Mouse (Mus musculus) midbrain, postnatal 0 days (tissue): ENCODE measurements at regions not wholly inside any gene's neighbourhood (a gene's known extent, or its start where the extent isn't known, plus 50 kb on each side); places are given as distances from the start of the nearest gene placed in this dataset.

Source experiments
- ATAC-seq: fragments of 200-750 bp; cut with Nextera tagmentation; 2 replicates; pipeline ENCODE4 v1.8.0; 2017; ENCODE audit warnings: moderate number of reproducible peaks, mild to moderate bottlenecking, moderate TSS enrichment, moderate library complexity; ENCODE audit not compliant: low FRiP score
- DNase-seq: peaks from one replicate; pipeline ENCODE4 v3.0.0-alpha.2; 2015; ENCODE audit warnings: low spot score
- H3K27ac ChIP-seq: fragments of 300-500 bp; sonication (generic); 2 replicates; pipeline ENCODE4 v1.5.1; 2014; ENCODE audit warnings: low read depth, mild to moderate bottlenecking, low read length, mixed read lengths
- H3K27me3 ChIP-seq: fragments of 300-500 bp; sonication (generic); 2 replicates; pipeline ENCODE4 v1.6.1; 2014; ENCODE audit warnings: low read length, control low read depth, mixed read lengths; ENCODE audit not compliant: insufficient read depth
- H3K36me3 ChIP-seq: fragments of 300-500 bp; sonication (generic); 2 replicates; pipeline ENCODE4 v1.6.1; 2014; ENCODE audit warnings: low read length, control low read depth, mixed read lengths; ENCODE audit not compliant: insufficient read depth
- H3K4me1 ChIP-seq: fragments of 300-500 bp; sonication (generic); 2 replicates; pipeline ENCODE4 v1.6.1; 2014; ENCODE audit warnings: mild to moderate bottlenecking, control low read depth, antibody characterized with exemption, low read length, mixed read lengths; ENCODE audit not compliant: insufficient read depth
- H3K4me2 ChIP-seq: fragments of 300-500 bp; sonication (generic); 2 replicates; pipeline ENCODE4 v1.6.1; 2014; ENCODE audit warnings: low read depth, mild to moderate bottlenecking, low read length, mixed read lengths; ENCODE audit not compliant: poor library complexity, severe bottlenecking
- H3K4me3 ChIP-seq: fragments of 300-500 bp; sonication (generic); 2 replicates; pipeline ENCODE4 v1.5.1; 2014; ENCODE audit warnings: low read depth, mild to moderate bottlenecking, low read length, moderate library complexity
- H3K9ac ChIP-seq: fragments of 300-500 bp; sonication (generic); replicated peaks from 2 replicates; pipeline ENCODE4 v1.6.1; 2014; ENCODE audit warnings: mild to moderate bottlenecking, low read length, moderate library complexity, mixed read lengths; ENCODE audit not compliant: poor library complexity, severe bottlenecking
- H3K9me3 ChIP-seq: fragments of 300-500 bp; sonication (generic); 2 replicates; pipeline ENCODE4 v1.6.1; 2016; ENCODE audit warnings: low read length, control low read depth
- CTCF ChIP-seq: IDR thresholded peaks from 2 replicates; pipeline ENCODE4 v1.5.1; 2016; ENCODE audit warnings: antibody characterized with exemption, mild to moderate bottlenecking
- WGBS: fragments of 180-500 bp; shearing (Covaris S2); extraction: QIAGEN DNeasy Blood & Tissue Kit; methylation state at CpG from one replicate; pipeline ENCODE4 v1.1.7; 2014; 5-methylcytosine and 5-hydroxymethylcytosine counted together

- ATAC-seq: no peak
Measured at GRCm38 (mm10) chr3:19902226-19902625, 54.6 kb upstream of the Cp start.

GRCm38 (mm10) chr3:19904446-19905275, 52.2 kb upstream of the Cp start:
- Histone ChIP-seq H3K27me3 (no peaks in the 10 kb centered on the region), H3K27ac (no peak overlapping the region), H3K9ac (no peak overlapping the region), H3K9me3 (no peaks in the 10 kb centered on the region), H3K4me3 (no peak overlapping the region), H3K4me2 (no peak overlapping the region), H3K36me3 (no peaks in the 10 kb centered on the region; the same call in 1 of the 2 replicates), H3K4me1 (no peaks in the 10 kb centered on the region)
- WGBS: 29% methylated on average over 5 of the region's 5 CpGs
- peak; percentile 82 for TF ChIP-seq CTCF
- ATAC-seq (peak; percentile 85), DNase-seq (peak; percentile 63)

More at GRCm38 (mm10) chr3:19902226-19902625, 54.6 kb upstream of the Cp start:
- Histone ChIP-seq H3K4me1 (no peaks in the 10 kb centered on the region), H3K36me3 (no peaks in the 10 kb centered on the region; the same call in 1 of the 2 replicates), H3K9ac (no peak overlapping the region), H3K4me3 (no peak overlapping the region), H3K27me3 (no peaks in the 10 kb centered on the region), H3K9me3 (no peaks in the 10 kb centered on the region), H3K27ac (no peak overlapping the region), H3K4me2 (no peak overlapping the region)
- TF ChIP-seq CTCF: no peak
- 93% methylated on average over 3 of the region's 3 CpGs for WGBS
- no peak for DNase-seq
